Mouse (Mus musculus) lung, postnatal 10 days (tissue): ENCODE results near the gene Adck1.

Source experiments
- DNase-seq: peaks from one replicate; pipeline ENCODE4 v3.0.0; 2021

The Adck1 gene

DNA sequence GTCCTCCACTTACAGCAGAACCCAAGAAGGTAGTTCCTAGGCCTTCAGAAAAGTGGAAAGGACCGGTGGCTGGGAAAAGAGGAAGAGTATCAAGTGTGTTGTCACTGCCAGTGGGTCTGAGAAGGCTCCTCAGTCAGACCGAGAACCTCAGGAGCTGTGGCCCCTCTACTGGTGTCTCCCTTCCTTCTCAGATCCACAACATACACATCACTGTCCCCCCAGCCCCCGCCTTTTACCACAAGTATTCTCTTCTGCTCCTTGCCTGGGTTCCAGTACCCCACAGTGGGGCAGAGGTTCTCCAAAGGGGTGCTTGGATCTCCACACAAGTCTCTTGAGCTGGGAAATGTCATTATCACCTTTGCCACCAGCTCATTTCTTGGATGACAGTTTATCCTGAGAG, 115.5 kb downstream of the Adck1 start:
- no peak for DNase-seq

DNA sequence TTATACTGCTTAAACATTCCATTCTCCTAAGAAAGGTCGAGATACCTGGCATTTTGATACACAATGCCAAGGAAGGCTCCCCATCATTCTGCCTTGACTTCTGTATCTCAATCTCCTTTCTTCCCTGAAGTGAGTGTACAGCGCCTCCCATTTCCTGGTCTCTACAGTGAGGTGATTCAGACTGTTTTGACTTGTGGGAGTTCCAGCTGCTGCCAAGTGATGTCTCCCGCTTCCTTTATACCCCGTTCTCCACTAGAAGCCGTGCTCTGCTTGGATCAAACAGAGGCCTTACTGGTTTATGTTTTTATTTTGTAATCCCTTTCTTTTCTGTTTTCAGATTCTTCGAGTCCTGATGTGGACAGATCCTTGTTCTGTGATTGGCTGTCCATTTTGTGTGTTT, 116.3 kb downstream of the Adck1 start:
- DNase-seq: no peak

DNA sequence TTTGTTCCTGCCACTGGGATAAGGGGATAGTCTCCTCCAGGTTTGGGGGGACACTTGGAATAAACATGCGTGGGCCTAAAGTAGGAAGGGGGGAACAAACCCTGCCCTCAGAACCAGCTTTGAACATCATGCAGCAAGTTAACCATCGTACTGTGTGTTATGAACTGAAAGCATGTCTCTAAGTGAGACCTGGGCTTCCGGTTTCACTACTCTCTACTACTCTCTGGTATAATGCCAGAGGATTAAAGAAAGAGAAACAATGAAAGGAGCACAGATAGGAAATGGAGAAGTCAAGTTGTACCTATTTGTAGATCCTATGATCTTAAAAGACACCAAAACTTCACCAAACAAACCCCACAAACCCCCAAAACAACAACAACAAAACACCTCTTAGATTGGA, 121.3 kb downstream of the Adck1 start:
- DNase-seq: no peak

DNA sequence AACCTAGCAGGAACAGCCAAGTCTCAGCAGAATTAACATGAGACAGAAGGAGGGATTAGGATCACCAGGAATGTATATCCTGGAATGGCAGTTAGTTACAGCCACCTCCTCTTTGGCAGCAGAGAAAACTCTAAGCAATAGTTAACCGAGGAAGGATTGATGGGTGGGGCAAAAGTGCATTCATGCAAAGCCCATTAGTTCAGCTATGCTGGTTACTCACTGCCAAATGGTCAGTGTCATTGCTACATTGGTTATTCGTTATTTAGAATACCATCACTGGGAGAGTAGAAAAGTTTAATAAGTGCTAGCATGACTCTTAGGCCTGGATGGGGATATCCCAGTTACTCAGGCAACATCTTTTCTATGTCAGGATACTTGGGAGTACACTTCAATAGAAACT, 130.5 kb downstream of the Adck1 start:
- no peak for DNase-seq
